Mouse (Mus musculus) liver, embryonic 14.5 days (tissue): ENCODE data around the gene Ly6g. TPM values are rescaled to one million over a fixed set of nuclear protein-coding genes. Genes with fewer than 3 reads are reported as not detected.
A peak's percentile ranks its signal among the peaks of the same experiment; 100 is the strongest.
"Not testable (repeated sequence)": the region's sequence is repeated elsewhere in the genome, so short reads cannot be mapped to it uniquely, and the experiment has no call there.

Experiments used
- ATAC-seq: fragments of 200-750 bp; cut with Nextera tagmentation; 2 replicates; pipeline ENCODE4 v1.8.0; 2017; ENCODE audit warnings: moderate number of reproducible peaks, mild to moderate bottlenecking, moderate library complexity; ENCODE audit not compliant: insufficient read depth
- DNase-seq, 3 experiments: peaks; one replicate each; pipeline ENCODE4 v3.0.0-alpha.2; 2012 to 2013; ENCODE audit warnings: low read depth in 3 of 3, low spot score in 3 of 3
- H3K27ac ChIP-seq: fragments of 300-500 bp; sonication (generic); 2 replicates; pipeline ENCODE4 v1.5.1; 2014; ENCODE audit warnings: moderate library complexity, mild to moderate bottlenecking, control low read depth, inconsistent platforms
- H3K27me3 ChIP-seq: fragments of 300-500 bp; sonication (generic); 2 replicates; pipeline ENCODE4 v1.6.1; 2014; ENCODE audit warnings: mild to moderate bottlenecking, low read length, moderate library complexity; ENCODE audit not compliant: control insufficient read depth, insufficient read depth
- H3K36me3 ChIP-seq: fragments of 300-500 bp; sonication (generic); replicated peaks from 2 replicates; pipeline ENCODE4 v1.6.1; 2014; ENCODE audit warnings: low read depth; ENCODE audit not compliant: control insufficient read depth, insufficient read depth
- H3K4me1 ChIP-seq, 2 experiments: fragments of 200-500 bp in 1 of 2; fragments of 300-500 bp in 1 of 2; sonication (generic) in 1 of 2; replicated peaks; 2 replicates each; pipeline ENCODE4 v1.6.1; 2012 to 2014; ENCODE audit warnings: antibody characterized with exemption in 1 of 2, inconsistent platforms in 1 of 2, low read length in 1 of 2; ENCODE audit not compliant: control insufficient read depth in 2 of 2, insufficient read depth in 2 of 2
- H3K4me2 ChIP-seq: fragments of 300-500 bp; sonication (generic); 2 replicates; pipeline ENCODE4 v1.6.1; 2014; ENCODE audit warnings: low read depth, mild to moderate bottlenecking, control low read depth, moderate library complexity
- H3K4me3 ChIP-seq, 2 experiments: fragments of 200-500 bp in 1 of 2; fragments of 300-500 bp in 1 of 2; sonication (generic) in 1 of 2; 2 replicates each; pipeline ENCODE4 v1.5.1; 2012 to 2014; ENCODE audit warnings: low read depth in 2 of 2, low read length in 2 of 2, mild to moderate bottlenecking in 2 of 2, control low read depth in 1 of 2, inconsistent platforms in 1 of 2, moderate library complexity in 1 of 2; ENCODE audit not compliant: insufficient read depth in 1 of 2
- H3K9ac ChIP-seq: fragments of 300-500 bp; sonication (generic); replicated peaks from 2 replicates; pipeline ENCODE4 v1.6.1; 2014; ENCODE audit warnings: mild to moderate bottlenecking, control low read depth, moderate library complexity
- H3K9me3 ChIP-seq: fragments of 300-500 bp; sonication (generic); 2 replicates; pipeline ENCODE4 v1.6.1; 2016; ENCODE audit warnings: low read length, mixed read lengths; ENCODE audit not compliant: control insufficient read depth
- CTCF ChIP-seq: IDR thresholded peaks from 2 replicates; pipeline ENCODE4 v1.5.1; 2016; ENCODE audit warnings: antibody characterized with exemption, low read depth, control low read depth
- EP300 ChIP-seq: IDR thresholded peaks from 2 replicates; pipeline ENCODE4 v1.6.1; 2016; ENCODE audit warnings: antibody characterized with exemption, low read depth
- WGBS: fragments of 180-500 bp; shearing (Covaris S2); extraction: QIAGEN DNeasy Blood & Tissue Kit; methylation state at CpG from one replicate; pipeline ENCODE4 v1.1.7; 2014; ENCODE audit not compliant: insufficient replicate concordance; 5-methylcytosine and 5-hydroxymethylcytosine counted together
- polyA plus RNA-seq, 2 experiments: library from polyadenylated mRNA; depleted of rRNA in 1 of 2; stranded (reverse) in 1 of 2; unstranded in 1 of 2; fragments of >200 nt; fragmentation: Nextera tagmentation in 1 of 2; extraction: Ambion mirVana in 1 of 2; gene quantifications; 2 replicates each; pipeline versions ENCODE4 v1.2.1 to v1.2.3; 2012 to 2014

Gene Ly6g
- polyA plus RNA-seq, 2 experiments = 0.30 to 0.74 TPM

GRCm38 (mm10) chr15:75118742-75119141 lies 36.3 kb upstream of the Ly6g start:
- not testable (repeated sequence) for H3K9ac ChIP-seq, DNase-seq, H3K4me1 ChIP-seq, H3K27me3 ChIP-seq, H3K4me2 ChIP-seq, H3K4me3 ChIP-seq, H3K9me3 ChIP-seq, H3K36me3 ChIP-seq, ATAC-seq, H3K27ac ChIP-seq
- peak; percentile 71 for TF ChIP-seq CTCF
- 18% methylated on average over 5 of the region's 7 CpGs for WGBS

GRCm38 (mm10) chr15:75120066-75120465 lies 35.0 kb upstream of the Ly6g start:
- Histone ChIP-seq H3K27ac (no peak overlapping the region), H3K4me2 (no peak overlapping the region), H3K4me3 (no peak overlapping the region), H3K9me3 (no peaks in the 10 kb centered on the region), H3K4me1 (no peaks in the 10 kb centered on the region), H3K27me3 (no peaks in the 10 kb centered on the region), H3K36me3 (no peaks in the 10 kb centered on the region), H3K9ac (no peak overlapping the region)
- TF ChIP-seq CTCF = peak; percentile 86
- no peak for TF ChIP-seq EP300
- WGBS = 10% methylated on average over 2 of the region's 2 CpGs
- DNase-seq (no peak), ATAC-seq (no peak)

DNA sequence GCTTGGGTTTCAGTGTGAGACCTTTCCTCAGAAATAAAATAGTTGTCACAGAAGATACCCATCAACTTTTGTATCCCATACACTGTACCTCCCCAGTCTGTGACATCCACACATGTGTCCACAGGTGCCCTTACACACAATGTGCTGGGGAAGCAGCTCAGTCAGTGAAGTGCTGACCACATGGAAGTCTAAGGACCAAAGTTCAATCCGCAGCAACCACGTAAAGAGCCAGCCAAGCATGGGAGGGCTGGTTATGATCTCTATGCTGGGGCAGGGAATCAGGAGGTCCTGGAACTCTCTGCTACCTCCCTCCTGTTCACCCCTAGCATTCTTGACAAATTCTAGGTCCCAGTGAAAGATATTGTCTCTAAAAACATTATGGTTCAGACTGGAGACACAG lies 22.7 kb upstream of the Ly6g start:
- H3K27me3 ChIP-seq, H3K27ac ChIP-seq, DNase-seq, ATAC-seq, H3K9me3 ChIP-seq, H3K4me1 ChIP-seq, H3K36me3 ChIP-seq, H3K4me2 ChIP-seq, H3K9ac ChIP-seq, H3K4me3 ChIP-seq: not testable (repeated sequence)
- WGBS = 57% methylated on average over 2 of the region's 2 CpGs

DNA sequence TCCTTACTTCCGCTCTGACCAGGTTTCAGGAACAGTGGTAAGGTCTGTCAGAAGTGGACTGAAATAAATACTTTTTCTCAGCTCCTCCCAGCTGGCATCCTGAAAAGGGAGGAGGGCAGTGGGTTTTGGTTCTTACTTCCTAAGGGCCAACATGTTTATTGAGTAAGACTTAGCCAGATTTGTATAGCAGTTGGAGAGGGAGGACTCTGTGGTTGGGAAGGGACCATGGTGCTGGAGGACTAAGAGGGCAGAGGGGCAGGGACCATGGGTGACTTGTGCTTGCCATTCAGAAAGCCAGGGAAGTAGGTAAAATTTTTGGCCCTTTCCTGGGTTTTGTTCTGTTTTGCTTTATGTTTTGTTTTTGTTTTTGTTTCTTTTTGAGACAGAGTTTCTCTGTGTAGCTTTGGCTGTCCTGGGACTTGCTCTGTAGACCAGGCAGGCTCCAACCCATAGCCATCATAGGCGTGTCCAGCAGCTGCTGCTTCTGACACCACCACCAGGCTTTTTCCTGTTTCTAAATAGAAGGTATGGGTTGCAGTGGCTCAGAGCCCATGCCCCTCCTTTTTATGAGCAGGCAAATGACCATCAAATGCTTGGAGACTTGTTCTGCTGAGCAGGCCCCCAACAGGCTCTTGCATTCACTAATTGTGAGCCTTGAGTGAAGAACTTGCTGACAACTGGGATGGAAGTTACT lies 19.8 kb upstream of the Ly6g start:
- H3K27me3 ChIP-seq, DNase-seq, ATAC-seq, H3K36me3 ChIP-seq, H3K9ac ChIP-seq, H3K4me1 ChIP-seq, H3K9me3 ChIP-seq, H3K4me3 ChIP-seq, H3K4me2 ChIP-seq, H3K27ac ChIP-seq: not testable (repeated sequence)
- 49% methylated on average over 2 of the region's 2 CpGs for WGBS

- not testable (repeated sequence) for H3K4me2 ChIP-seq, H3K27me3 ChIP-seq, H3K9me3 ChIP-seq, DNase-seq, H3K36me3 ChIP-seq, H3K4me1 ChIP-seq, H3K4me3 ChIP-seq, ATAC-seq, H3K9ac ChIP-seq, H3K27ac ChIP-seq
- 46% methylated on average over 3 of the region's 3 CpGs for WGBS
Measured at GRCm38 (mm10) chr15:75137739-75138138, 17.3 kb upstream of the Ly6g start.
